Mouse (Mus musculus): ENCODE data around the gene Cacfd1. TPM values are rescaled to one million over a fixed set of nuclear protein-coding genes. Genes with fewer than 3 reads are reported as not detected.

Cacfd1 gene
- total RNA-seq (2014; fragmentation: Nextera tagmentation) (28.2 and 29.2 TPM in 2 replicates), total RNA-seq (2017) (5.5 and 14.6 TPM in 2 replicates)

DNA sequence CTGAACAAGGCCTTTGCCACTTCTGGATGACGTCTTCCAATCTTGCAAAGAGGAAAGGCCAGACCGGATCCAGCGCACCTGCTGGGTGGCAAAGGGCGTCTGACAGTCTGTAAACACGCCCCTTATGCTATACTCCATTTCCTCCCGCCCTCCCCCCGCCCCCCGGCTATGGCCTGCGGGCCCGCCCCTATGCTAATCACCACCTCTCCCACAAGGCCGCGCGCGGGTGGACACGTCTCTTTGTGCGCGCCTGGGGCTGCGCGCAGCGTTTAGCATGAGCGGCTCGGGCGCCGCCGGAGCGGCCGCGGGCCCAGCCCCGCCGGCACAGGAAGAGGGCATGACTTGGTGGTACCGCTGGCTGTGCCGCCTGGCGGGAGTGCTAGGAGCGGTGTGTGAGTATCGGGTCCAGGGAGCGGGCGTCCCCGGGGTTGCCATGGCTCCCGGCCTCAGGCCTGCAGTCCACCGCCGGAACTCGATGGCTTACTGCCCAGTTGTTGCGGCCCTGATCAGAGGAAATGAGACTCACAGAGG is at the start of gene Cacfd1:
Gene Cacfd1 (plus strand): TSS at position 213 of the 531 bp plus-strand sequence.
- ATAC-seq (replicated peaks; ENCODE audit: low FRiP score, low TSS enrichment, poor library complexity, severe bottlenecking) = peak; percentile 79

DNA sequence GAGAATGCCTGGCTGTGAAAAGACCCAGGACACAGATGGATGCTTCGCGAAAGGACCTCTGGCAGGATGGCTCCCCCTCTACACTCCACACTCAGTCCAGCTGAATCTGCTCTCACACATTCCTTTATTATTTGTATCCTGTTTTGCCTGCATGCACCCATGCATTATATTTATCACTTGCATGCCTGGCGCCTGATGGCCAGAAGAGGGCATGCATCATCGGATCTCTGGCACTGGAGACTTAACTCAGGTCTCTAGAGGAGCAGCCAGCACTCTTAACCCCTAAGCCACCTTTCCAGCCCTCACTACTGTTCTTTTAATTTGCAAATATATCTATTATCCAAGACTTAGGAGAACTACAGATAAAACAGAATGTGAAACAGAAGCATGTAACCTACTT is 49.0 kb upstream of the Cacfd1 start:
- no peak for ATAC-seq (replicated peaks; ENCODE audit: low FRiP score, low TSS enrichment, poor library complexity, severe bottlenecking)

DNA sequence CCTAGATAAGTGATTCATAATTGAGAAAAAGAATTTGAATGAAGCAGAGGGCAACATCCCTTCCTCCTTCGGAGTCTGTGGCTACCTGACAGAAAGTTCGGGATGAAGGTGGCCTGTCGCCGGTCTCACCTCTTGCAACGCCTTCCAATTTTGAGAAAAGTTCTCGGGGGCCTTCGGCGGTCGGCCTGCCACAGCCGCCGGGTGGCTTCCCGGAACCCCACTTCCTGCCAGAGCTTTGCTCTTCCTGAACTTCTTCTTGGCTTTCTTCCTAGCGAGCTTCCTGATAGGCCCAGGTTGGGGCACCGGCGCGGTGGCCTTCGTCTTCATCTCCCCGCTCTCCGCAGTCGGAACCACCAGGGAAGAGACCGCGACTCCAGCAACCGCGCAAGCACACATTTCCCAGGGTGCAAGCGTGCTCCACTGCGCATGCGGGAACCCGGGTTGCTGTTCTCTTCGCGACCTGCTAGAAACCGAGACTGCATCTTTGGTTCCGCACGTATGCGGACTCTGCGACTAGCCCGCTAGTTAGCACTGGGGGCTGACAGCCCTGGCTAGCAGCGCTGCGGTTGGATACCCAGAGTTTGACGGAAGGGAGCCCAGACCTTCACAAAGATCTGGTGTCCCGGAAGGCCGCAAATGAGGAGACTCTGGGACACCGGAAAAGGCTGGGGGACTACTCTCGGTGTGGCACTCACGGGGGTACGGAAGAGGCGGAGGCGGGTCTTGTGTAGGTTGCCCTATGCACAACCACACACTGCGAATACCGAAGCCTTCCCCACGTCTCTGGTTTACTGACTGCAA is 45.6 kb upstream of the Cacfd1 start, which contains the start of gene Rexo4:
Gene Rexo4 (minus strand): TSS at position 464 of the 801 bp plus-strand sequence.
- ATAC-seq (replicated peaks; ENCODE audit: low FRiP score, low TSS enrichment, poor library complexity, severe bottlenecking) = peak; percentile 89

GRCm38 (mm10) chr2:26964724-26965370 is 44.9 kb upstream of the Cacfd1 start:
- peak; percentile 58; the same call in 1 of the 2 replicates for ATAC-seq (replicated peaks; ENCODE audit: low FRiP score, low TSS enrichment, poor library complexity, severe bottlenecking)

- no peak for ATAC-seq (replicated peaks; ENCODE audit: low FRiP score, low TSS enrichment, poor library complexity, severe bottlenecking)
These were observed 42.5 kb upstream of the Cacfd1 start for GRCm38 (mm10) chr2:26967262-26967661.

GRCm38 (mm10) chr2:26973116-26973515 is 36.6 kb upstream of the Cacfd1 start, which contains the start of gene Adamts13:
Gene Adamts13 (plus strand): TSS chr2:26973416.
- 0 out of 2 replicates have a peak, but pooled peaks have one; percentile 22 for ATAC-seq (replicated peaks; ENCODE audit: low FRiP score, low TSS enrichment, poor library complexity, severe bottlenecking)

- no peak for ATAC-seq (replicated peaks; ENCODE audit: low FRiP score, low TSS enrichment, poor library complexity, severe bottlenecking)
These were observed 35.8 kb upstream of the Cacfd1 start for GRCm38 (mm10) chr2:26973960-26974359.

DNA sequence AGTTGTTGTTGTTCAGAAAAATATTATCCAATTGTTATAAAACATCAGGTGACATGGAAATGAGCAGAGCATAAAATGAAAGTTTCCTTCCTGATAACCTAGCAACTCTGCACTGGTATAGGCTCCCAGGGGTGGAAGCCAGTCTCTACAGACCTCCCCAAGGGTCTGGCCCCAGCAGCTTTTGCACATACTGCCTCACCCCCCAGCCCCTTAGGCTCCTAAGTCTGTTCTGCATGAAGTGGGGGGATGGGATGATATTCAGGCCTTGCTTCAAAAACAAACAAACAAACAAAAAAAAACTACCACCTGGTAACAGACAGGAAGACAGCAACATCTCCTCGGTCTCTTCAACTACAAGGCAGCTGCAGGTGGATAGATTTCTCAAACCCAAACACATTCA is 29.4 kb upstream of the Cacfd1 start:
- ATAC-seq (replicated peaks; ENCODE audit: low FRiP score, low TSS enrichment, poor library complexity, severe bottlenecking) = no peak

GRCm38 (mm10) chr2:26984179-26984578 is 25.5 kb upstream of the Cacfd1 start:
- ATAC-seq (replicated peaks; ENCODE audit: low FRiP score, low TSS enrichment, poor library complexity, severe bottlenecking) = no peak

GRCm38 (mm10) chr2:26984640-26985039 is 25.1 kb upstream of the Cacfd1 start:
- no peak for ATAC-seq (replicated peaks; ENCODE audit: low FRiP score, low TSS enrichment, poor library complexity, severe bottlenecking)

DNA sequence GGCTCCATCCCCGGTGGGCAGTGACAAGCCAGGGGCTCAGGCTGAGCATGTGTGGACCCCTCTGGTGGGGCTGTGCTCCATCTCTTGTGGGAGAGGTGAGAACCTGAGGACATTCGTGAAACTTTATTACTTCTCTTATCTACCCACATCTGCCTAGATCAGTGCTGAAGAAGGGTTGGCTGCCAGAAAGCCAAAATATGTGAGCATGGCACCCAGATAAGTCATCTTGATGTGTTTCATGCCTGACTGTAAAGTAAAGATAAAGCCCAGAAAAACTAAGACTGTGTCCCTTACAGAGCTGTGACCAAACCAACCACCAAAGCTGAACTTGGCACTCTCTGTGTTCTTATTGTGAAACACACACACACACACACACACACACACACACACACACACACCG is 15.8 kb upstream of the Cacfd1 start:
- peak; percentile 70 for ATAC-seq (replicated peaks; ENCODE audit: low FRiP score, low TSS enrichment, poor library complexity, severe bottlenecking)

- no peak for ATAC-seq (replicated peaks; ENCODE audit: low FRiP score, low TSS enrichment, poor library complexity, severe bottlenecking)
These were observed 12.2 kb upstream of the Cacfd1 start for GRCm38 (mm10) chr2:26997498-26997897.

DNA sequence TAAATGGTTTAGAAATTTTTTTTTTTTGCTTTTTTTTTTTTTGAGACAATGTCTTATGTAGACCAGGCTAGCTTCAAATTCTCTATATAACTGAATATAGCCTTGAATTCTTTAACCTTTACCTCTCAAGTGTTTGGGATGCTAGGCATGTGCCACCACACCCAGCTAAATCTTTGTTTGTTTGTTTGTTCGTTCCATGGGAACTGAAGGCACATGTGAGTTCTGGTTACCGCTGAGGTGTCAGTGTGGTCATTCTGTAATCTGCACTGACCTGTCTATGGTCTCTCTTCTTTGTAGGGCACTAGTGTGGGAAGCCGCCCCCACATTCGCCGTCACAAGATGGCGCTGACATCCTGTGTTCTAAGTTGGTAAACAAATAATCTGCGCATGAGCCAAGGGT is 11.7 kb upstream of the Cacfd1 start:
- ATAC-seq (replicated peaks; ENCODE audit: low FRiP score, low TSS enrichment, poor library complexity, severe bottlenecking) = no peak

DNA sequence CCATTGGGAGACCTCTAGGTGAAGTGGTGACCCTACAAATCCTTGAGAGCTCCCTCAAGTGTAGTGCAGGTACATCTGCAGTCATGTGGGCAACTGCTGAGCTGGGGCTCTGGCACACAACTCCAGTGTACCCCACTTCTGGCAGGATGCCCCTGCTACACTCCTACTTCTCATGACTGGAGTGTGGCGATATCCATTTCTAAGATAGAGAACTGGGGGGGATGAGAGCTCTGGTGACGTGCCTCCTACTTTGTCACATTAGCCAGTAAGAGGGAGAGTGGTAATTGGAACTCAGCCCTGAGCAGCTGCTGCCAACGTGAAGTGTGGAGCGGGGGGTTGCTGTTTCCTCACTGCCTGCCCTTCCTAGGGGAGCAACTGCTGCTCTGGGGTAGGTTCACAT is 3.5 kb upstream of the Cacfd1 start:
- ATAC-seq (replicated peaks; ENCODE audit: low FRiP score, low TSS enrichment, poor library complexity, severe bottlenecking) = peak; percentile 48

DNA sequence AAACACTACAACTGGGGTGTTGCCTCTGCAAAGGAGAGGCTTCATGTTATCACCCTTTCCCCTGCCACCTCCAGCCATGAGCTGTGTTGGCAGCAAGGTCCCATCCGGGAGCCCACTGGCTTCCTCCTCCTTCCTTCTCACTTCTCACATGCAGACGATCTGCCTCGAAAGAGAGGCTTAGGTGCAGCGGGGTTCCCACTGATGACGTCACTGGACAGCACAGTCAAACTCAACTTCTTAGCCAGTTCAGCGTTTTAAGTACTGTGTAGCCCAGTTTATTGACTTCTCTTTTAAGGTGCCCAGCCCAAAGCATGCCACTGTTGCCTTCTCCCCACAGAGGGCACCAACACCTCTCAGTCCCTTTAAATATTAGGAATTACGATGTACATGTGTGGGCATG is 2.0 kb upstream of the Cacfd1 start:
- no peak for ATAC-seq (replicated peaks; ENCODE audit: low FRiP score, low TSS enrichment, poor library complexity, severe bottlenecking)

DNA sequence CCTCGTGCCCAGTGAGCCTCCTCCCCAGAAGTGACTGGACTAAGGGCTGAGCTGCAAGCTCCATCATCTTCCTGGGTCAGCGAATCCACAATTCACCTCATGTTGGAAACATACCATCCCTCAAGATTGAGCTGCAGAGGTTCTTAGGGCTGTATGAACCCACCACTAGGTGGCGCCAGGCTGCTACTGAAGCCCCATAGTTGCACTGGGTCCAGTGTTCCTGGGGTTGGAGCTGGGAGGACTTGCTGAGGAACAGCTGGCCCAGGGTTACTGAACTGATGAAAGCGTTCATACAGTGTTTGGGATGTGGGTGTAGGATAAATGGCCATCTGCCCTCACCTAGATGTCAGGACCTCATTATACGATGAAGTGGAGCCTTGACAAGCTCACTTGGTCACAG is 8.1 kb downstream of the Cacfd1 start:
- ATAC-seq (replicated peaks; ENCODE audit: low FRiP score, low TSS enrichment, poor library complexity, severe bottlenecking) = peak; percentile 73

DNA sequence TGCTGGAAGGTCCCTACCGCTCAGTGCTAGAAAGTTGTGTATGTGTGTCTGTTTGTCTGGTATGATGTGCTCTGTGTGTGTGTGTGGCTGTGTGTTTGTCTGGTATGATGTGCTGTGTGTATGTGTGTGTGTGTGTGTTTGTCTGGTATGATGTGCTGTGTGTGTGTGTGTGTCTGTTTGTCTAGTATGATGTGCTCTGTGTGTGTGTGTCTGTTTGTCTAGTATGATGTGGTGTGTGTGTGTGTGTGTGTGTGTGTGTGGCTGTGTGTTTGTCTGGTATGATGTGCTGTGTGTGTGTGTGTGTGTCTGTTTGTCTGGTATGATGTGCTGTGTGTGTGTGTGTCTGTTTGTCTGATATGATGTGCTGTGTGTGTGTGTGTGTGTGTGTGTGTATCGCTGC is 9.8 kb downstream of the Cacfd1 start:
- ATAC-seq (replicated peaks; ENCODE audit: low FRiP score, low TSS enrichment, poor library complexity, severe bottlenecking) = no peak

GRCm38 (mm10) chr2:27021103-27021502 is 11.4 kb downstream of the Cacfd1 start:
- ATAC-seq (replicated peaks; ENCODE audit: low FRiP score, low TSS enrichment, poor library complexity, severe bottlenecking) = no peak

DNA sequence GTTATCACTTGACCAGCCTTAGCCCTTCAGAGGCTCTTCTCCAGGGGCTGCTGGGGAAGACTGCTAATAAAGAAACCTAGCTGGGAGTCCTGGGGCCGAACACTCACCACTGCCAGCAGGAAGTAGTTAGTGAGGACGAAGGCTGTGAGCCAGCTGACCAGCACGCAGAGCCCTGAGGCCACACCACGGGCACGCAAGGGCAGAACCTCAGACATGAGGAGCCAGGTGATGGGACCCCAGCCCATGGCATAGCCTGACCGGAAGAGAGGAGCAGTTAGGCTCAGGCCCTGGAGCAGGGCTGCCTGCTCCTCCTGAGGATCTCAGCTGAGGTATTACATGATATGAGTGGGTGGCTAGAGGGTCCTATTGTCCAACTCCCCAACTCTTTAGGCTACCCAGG is 12.9 kb downstream of the Cacfd1 start:
- no peak for ATAC-seq (replicated peaks; ENCODE audit: low FRiP score, low TSS enrichment, poor library complexity, severe bottlenecking)

- no peak for ATAC-seq (replicated peaks; ENCODE audit: low FRiP score, low TSS enrichment, poor library complexity, severe bottlenecking)
These were observed 14.4 kb downstream of the Cacfd1 start for GRCm38 (mm10) chr2:27024136-27024535.
